Mouse (Mus musculus): ENCODE results near the gene Sept9. TPM values are rescaled to one million over a fixed set of nuclear protein-coding genes. Genes with fewer than 3 reads are reported as not detected.
A peak's percentile ranks its signal among the peaks of the same experiment; 100 is the strongest.

Gene Sept9
- total RNA-seq, 2 experiments from 2014 or later: 11.5 to 13.6 TPM

GRCm38 (mm10) chr11:117205447-117205846 lies 6.0 kb downstream of the Sept9 start:
- DNase-seq: no peak
- intact Hi-C loops (cut with DNase I): no loop called here
- TF ChIP-seq CTCF (IDR thresholded peaks at IDR 0.05): no peak
- Histone ChIP-seq H3K4me3 (no peak overlapping the region), H3K27ac (no peak overlapping the region)

DNA sequence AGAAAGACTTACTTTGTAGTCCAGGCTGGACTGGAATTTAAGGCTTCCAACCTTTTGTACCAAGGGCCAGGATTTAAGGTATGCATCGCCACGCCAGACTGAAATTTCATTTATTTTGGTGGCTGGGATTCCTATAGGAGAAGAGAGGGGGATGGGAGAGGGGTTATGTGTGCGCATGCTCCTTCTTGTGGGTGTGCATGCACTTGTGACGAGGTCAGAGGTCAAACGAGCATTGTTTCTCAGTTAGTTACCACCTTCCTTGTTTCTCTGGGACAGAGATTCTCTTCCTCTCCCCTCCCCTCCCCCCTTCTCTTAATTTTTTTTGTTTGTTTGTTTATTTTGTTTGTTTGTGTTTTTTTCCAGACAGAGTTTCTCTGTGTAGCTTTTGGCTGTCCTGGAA lies 8.0 kb downstream of the Sept9 start:
- H3K4me3 ChIP-seq: no peak overlapping the region
- no peak for TF ChIP-seq CTCF (IDR thresholded peaks at IDR 0.05)
- no peak overlapping the region for H3K27ac ChIP-seq
- DNase-seq: no peak
- intact Hi-C loops (cut with DNase I): no loop called here

- TF ChIP-seq CTCF (IDR thresholded peaks at IDR 0.05): no peak
- Histone ChIP-seq H3K27ac (no peak overlapping the region), H3K4me3 (no peak overlapping the region)
- intact Hi-C loops (cut with DNase I): no loop called here
- DNase-seq: no peak
These were observed 8.8 kb downstream of the Sept9 start for GRCm38 (mm10) chr11:117208151-117208673.

- Histone ChIP-seq H3K4me3 (no peak overlapping the region), H3K27ac (peak overlapping the region; percentile 38)
- no peak for DNase-seq
- intact Hi-C loops (cut with DNase I): no loop called here
- TF ChIP-seq CTCF (IDR thresholded peaks at IDR 0.05): no peak
These were observed 17.3 kb downstream of the Sept9 start for GRCm38 (mm10) chr11:117216713-117217112.

DNA sequence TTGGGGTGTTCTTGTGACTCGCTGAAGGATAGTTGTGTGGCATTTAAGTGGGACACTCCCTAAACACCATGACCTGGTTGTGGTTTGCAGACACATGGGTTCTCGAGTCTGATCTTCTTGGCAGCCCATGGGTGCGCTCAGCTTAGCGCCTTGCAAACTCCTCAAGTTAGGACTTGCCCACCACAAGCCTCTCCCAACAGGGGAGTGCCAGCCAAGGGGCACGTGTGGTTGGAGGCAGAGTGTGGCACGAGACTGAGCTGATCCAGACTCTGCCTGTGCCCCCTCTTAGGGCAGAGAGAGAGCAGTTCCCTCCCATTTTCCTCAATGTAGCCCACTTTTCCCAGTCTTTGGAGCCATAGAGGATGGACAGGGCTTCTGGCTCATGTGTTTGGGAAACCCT lies 18.6 kb downstream of the Sept9 start:
- Histone ChIP-seq H3K27ac (no peak overlapping the region), H3K4me3 (no peak overlapping the region)
- no peak for DNase-seq
- intact Hi-C loops (cut with DNase I): no loop called here
- no peak for TF ChIP-seq CTCF (IDR thresholded peaks at IDR 0.05)

GRCm38 (mm10) chr11:117218498-117218897 lies 19.0 kb downstream of the Sept9 start:
- TF ChIP-seq CTCF (IDR thresholded peaks at IDR 0.05): no peak
- no peak for DNase-seq
- Histone ChIP-seq H3K4me3 (no peak overlapping the region), H3K27ac (no peak overlapping the region)
- intact Hi-C loops (cut with DNase I): no loop called here

- no peak overlapping the region for H3K27ac ChIP-seq
- TF ChIP-seq CTCF (IDR thresholded peaks at IDR 0.05): no peak
- H3K4me3 ChIP-seq: no peak overlapping the region
These were observed 21.3 kb downstream of the Sept9 start for GRCm38 (mm10) chr11:117220777-117221176.

GRCm38 (mm10) chr11:117221182-117221581 lies 21.7 kb downstream of the Sept9 start:
- TF ChIP-seq CTCF (IDR thresholded peaks at IDR 0.05): no peak
- Histone ChIP-seq H3K27ac (0 out of 2 replicates have a peak overlapping the region, but pooled peaks have one; percentile 16), H3K4me3 (no peak overlapping the region)
- DNase-seq: peak; percentile 63
- intact Hi-C loops (cut with DNase I): no loop called here

More at GRCm38 (mm10) chr11:117220777-117221176, 21.3 kb downstream of the Sept9 start:
- intact Hi-C loops (cut with DNase I): no loop called here
- no peak for DNase-seq

GRCm38 (mm10) chr11:117222899-117223298 lies 23.4 kb downstream of the Sept9 start:
- no peak for TF ChIP-seq CTCF (IDR thresholded peaks at IDR 0.05)
- no peak for DNase-seq
- Histone ChIP-seq H3K4me3 (no peak overlapping the region), H3K27ac (no peak overlapping the region)
- intact Hi-C loops (cut with DNase I): no loop called here

DNA sequence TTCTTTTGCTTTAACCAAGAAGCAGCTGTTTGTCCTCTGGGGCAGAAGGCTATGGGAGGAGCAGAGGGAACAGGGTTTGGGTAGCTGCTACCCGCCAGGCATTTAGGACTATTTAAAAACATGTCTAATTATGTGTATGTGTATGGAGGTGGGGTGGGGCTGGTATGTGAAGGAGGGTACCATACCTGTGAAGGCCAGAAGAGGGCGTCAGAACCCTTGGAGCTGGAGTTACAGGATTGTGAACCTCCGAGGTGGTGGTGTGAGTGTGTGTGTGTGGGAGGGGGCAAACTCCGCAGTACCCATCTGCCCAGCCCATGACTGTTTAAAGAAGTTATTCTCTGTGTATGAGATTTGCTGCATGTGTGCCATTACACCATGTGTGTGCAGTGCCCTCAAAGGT lies 25.3 kb downstream of the Sept9 start:
- TF ChIP-seq CTCF (IDR thresholded peaks at IDR 0.05): peak; percentile 13; the same call in 1 of the 2 replicates
- Histone ChIP-seq H3K27ac (no peak overlapping the region), H3K4me3 (no peak overlapping the region)
- intact Hi-C loops (cut with DNase I): no loop called here
- no peak for DNase-seq

- Histone ChIP-seq H3K4me3 (no peak overlapping the region), H3K27ac (no peak overlapping the region)
- DNase-seq: no peak
- intact Hi-C loops (cut with DNase I): no loop called here
- no peak for TF ChIP-seq CTCF (IDR thresholded peaks at IDR 0.05)
These were observed 26.2 kb downstream of the Sept9 start for GRCm38 (mm10) chr11:117225531-117226213.

GRCm38 (mm10) chr11:117226214-117226535 lies 26.7 kb downstream of the Sept9 start:
- intact Hi-C loops (cut with DNase I): no loop called here
- TF ChIP-seq CTCF (IDR thresholded peaks at IDR 0.05): no peak
- Histone ChIP-seq H3K4me3 (no peak overlapping the region), H3K27ac (peak overlapping the region; percentile 3; the same call in 1 of the 2 replicates)
- DNase-seq: no peak

- intact Hi-C loops (cut with DNase I): no loop called here
- no peak for DNase-seq
- Histone ChIP-seq H3K27ac (peak overlapping the region; percentile 25; the same call in 1 of the 2 replicates), H3K4me3 (no peak overlapping the region)
- TF ChIP-seq CTCF (IDR thresholded peaks at IDR 0.05): no peak
These were observed 28.7 kb downstream of the Sept9 start for GRCm38 (mm10) chr11:117228139-117228538.

DNA sequence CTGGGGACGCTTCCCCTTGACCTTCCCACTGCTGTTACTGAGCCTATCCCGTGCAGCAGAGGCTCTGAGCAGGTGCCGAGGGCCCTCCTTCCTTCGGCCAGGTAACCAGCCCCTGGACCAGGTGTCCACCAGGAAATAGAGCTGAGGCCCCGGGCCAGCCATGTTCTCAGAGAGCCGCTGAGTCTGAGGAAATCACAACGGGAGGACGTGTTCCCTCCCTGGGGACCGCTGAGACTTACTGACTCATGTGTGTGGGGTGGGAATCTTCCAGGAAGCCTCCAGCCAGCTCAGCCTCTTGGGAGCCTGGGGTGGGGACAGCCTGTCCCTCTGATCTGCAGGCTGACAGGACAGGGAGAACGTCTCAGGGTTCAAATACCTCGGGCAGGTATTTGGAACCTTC lies 32.1 kb downstream of the Sept9 start:
- Histone ChIP-seq H3K4me3 (peak overlapping the region; percentile 61), H3K27ac (peak overlapping the region; percentile 61)
- intact Hi-C loops (cut with DNase I): no loop called here
- DNase-seq: peak; percentile 80
- TF ChIP-seq CTCF (IDR thresholded peaks at IDR 0.05): no peak
